Mouse (Mus musculus) thymus, adult 2 months (tissue): ENCODE results near the gene Antxr2.

Experiments
- CTCF ChIP-seq: fragments of 200-500 bp; IDR thresholded peaks from 2 replicates; pipeline ENCODE4 v1.5.1; 2012; ENCODE audit warnings: mild to moderate bottlenecking, control low read depth, low read length, moderate library complexity, borderline replicate concordance; ENCODE audit not compliant: control insufficient read depth, poor library complexity, insufficient read depth; ENCODE audit errors: extremely low read depth
- POLR2A ChIP-seq: fragments of 200-500 bp; IDR thresholded peaks from 2 replicates; pipeline ENCODE4 v1.6.1; 2012; ENCODE audit warnings: mild to moderate bottlenecking, low read length, control low read depth, moderate library complexity; ENCODE audit not compliant: control insufficient read depth, poor library complexity, insufficient read depth; ENCODE audit errors: extremely low read depth

DNA sequence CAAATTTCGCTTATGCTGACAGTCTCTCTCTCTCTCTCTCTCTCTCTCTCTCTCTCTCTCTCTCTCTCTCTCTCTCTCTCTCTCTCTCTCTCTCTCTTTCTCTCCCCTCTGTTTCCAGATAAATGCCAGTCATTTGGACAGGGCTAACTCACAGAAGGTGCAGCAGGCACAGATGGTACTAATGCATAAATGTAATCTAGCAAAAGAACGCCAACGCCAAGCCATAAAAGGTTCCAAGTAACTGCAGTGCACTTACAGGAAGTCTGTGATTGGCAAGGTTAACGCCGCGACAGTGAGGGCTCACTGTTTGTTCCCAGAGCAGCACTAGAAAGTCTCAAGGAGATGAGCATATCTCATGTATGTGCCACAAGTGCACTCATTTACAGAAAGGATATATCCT, 123.4 kb downstream of the Antxr2 start:
- no peak for TF ChIP-seq CTCF
- TF ChIP-seq POLR2A = no peak
